Mouse (Mus musculus): ENCODE results near the gene Ankrd34a. TPM values are rescaled to one million over a fixed set of nuclear protein-coding genes. Genes with fewer than 3 reads are reported as not detected.
A peak's percentile ranks its signal among the peaks of the same experiment; 100 is the strongest.

Ankrd34a gene
- polyA plus RNA-seq, 1 experiment, result 5.1 TPM

DNA sequence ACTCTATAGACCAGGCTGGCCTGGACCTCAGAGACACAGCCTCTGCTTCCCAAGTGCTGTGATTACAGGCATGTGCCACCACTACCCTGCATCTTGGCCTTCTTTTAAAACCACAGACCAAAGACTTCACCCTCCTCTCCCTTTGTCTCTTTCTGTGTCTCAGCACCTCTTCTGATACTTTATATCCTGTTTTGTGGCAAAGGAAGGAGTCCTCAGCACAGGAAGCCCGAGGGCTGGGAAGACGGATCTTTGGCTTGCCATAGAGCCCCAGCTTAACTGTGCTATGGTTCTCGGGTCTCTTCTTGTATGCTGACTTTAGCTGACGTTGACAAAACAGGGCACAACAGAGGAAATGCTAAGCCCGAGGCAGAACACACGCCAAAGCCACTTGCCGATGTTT, 25.8 kb upstream of the Ankrd34a start:
- Histone ChIP-seq H3K4me3 (ENCODE audit: insufficient read depth, low read length) (no peak overlapping the region), H3K4me1 (ENCODE audit: control insufficient read depth, insufficient read depth, low read length) (no peaks in the 10 kb centered on the region), H3K27ac (ENCODE audit: insufficient read depth, low read length) (no peak overlapping the region)
- no peak for TF ChIP-seq POLR2A (IDR thresholded peaks at IDR 0.05; ENCODE audit: low read depth, low read length)
- no peak for TF ChIP-seq CTCF (IDR thresholded peaks at IDR 0.05; ENCODE audit: borderline replicate concordance, insufficient read depth, low read length)

GRCm38 (mm10) chr3:96571336-96571735, 25.1 kb upstream of the Ankrd34a start:
- H3K27ac ChIP-seq (ENCODE audit: insufficient read depth, low read length), result no peak overlapping the region
- H3K4me3 ChIP-seq (ENCODE audit: insufficient read depth, low read length), result no peak overlapping the region
- peaks cover 2% of the 10 kb centered on the region for H3K4me1 ChIP-seq (ENCODE audit: control insufficient read depth, insufficient read depth, low read length)
- TF ChIP-seq CTCF (IDR thresholded peaks at IDR 0.05; ENCODE audit: borderline replicate concordance, insufficient read depth, low read length) (no peak), POLR2A (IDR thresholded peaks at IDR 0.05; ENCODE audit: low read depth, low read length) (no peak)

- TF ChIP-seq CTCF (IDR thresholded peaks at IDR 0.05; ENCODE audit: borderline replicate concordance, insufficient read depth, low read length) (no peak), POLR2A (IDR thresholded peaks at IDR 0.05; ENCODE audit: low read depth, low read length) (no peak)
- Histone ChIP-seq H3K27ac (ENCODE audit: insufficient read depth, low read length) (no peak overlapping the region), H3K4me1 (ENCODE audit: control insufficient read depth, insufficient read depth, low read length) (peaks cover 6% of the 10 kb centered on the region), H3K4me3 (ENCODE audit: insufficient read depth, low read length) (no peak overlapping the region)
Measured at GRCm38 (mm10) chr3:96571896-96572698, 24.3 kb upstream of the Ankrd34a start.

- peaks cover 9% of the 10 kb centered on the region for H3K4me1 ChIP-seq (ENCODE audit: control insufficient read depth, insufficient read depth, low read length)
- no peak overlapping the region for H3K27ac ChIP-seq (ENCODE audit: insufficient read depth, low read length)
- TF ChIP-seq CTCF (IDR thresholded peaks at IDR 0.05; ENCODE audit: borderline replicate concordance, insufficient read depth, low read length) (no peak), POLR2A (IDR thresholded peaks at IDR 0.05; ENCODE audit: low read depth, low read length) (no peak)
- H3K4me3 ChIP-seq (ENCODE audit: insufficient read depth, low read length), result no peak overlapping the region
Measured at GRCm38 (mm10) chr3:96573611-96574511, 22.6 kb upstream of the Ankrd34a start.

DNA sequence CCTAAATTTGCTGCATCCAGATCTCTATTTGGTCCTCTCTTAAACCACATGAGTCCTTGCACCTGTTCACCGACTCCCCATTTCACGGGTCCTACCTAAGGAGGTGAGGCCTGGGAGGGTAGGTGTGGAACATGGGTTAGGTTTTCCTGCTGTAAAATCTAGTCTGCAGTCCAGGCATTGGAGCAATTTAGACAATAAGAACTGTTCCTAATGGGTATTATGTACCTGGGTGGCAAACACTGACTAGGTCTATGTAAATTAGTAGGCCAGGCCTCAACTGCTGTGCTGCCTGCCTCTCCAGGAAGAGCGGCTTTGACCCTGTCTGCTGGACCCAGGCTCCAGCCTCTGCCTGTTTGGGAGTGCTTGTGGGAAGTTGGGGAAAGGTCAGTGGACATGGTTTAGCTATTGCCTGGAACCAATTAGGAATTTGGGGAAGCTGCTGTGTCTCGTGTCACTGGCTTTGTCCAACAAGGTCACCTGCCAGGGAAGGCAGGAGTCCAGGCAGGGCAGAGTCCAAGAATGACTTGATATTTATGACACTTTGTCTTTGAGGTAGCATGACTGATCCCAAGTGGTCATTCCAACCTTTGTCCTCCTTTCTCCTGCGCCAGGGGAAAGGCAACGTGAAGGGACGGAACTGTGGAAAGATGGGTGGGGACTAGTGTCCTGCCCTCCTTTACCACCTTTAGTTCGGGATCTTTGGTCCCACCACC, 21.0 kb upstream of the Ankrd34a start:
- Histone ChIP-seq H3K4me3 (ENCODE audit: insufficient read depth, low read length) (no peak overlapping the region), H3K27ac (ENCODE audit: insufficient read depth, low read length) (peak overlapping the region; percentile 97; the same call in 1 of the 2 replicates), H3K4me1 (ENCODE audit: control insufficient read depth, insufficient read depth, low read length) (peaks cover 9% of the 10 kb centered on the region)
- TF ChIP-seq CTCF (IDR thresholded peaks at IDR 0.05; ENCODE audit: borderline replicate concordance, insufficient read depth, low read length), result no peak

- no peak overlapping the region for H3K4me3 ChIP-seq (ENCODE audit: insufficient read depth, low read length)
- TF ChIP-seq POLR2A (IDR thresholded peaks at IDR 0.05; ENCODE audit: low read depth, low read length), result no peak
- TF ChIP-seq CTCF (IDR thresholded peaks at IDR 0.05; ENCODE audit: borderline replicate concordance, insufficient read depth, low read length), result no peak
- peaks cover 9% of the 10 kb centered on the region for H3K4me1 ChIP-seq (ENCODE audit: control insufficient read depth, insufficient read depth, low read length)
- H3K27ac ChIP-seq (ENCODE audit: insufficient read depth, low read length), result peak overlapping the region; percentile 97
Measured at GRCm38 (mm10) chr3:96576005-96576658, 20.3 kb upstream of the Ankrd34a start.

- TF ChIP-seq POLR2A (IDR thresholded peaks at IDR 0.05; ENCODE audit: low read depth, low read length), result no peak; the same call in 1 of the 2 replicates
- TF ChIP-seq CTCF (IDR thresholded peaks at IDR 0.05; ENCODE audit: borderline replicate concordance, insufficient read depth, low read length), result no peak
- no peak within 1 kb of the TSS for H3K4me3 ChIP-seq (ENCODE audit: insufficient read depth, low read length)
- H3K4me1 ChIP-seq (ENCODE audit: control insufficient read depth, insufficient read depth, low read length), result peaks cover 9% of the 10 kb centered on the region
- H3K27ac ChIP-seq (ENCODE audit: insufficient read depth, low read length), result peak within 1 kb of the TSS; percentile 97
Measured at GRCm38 (mm10) chr3:96576690-96577541, 19.5 kb upstream of the Ankrd34a start, which contains the start of gene Gm16253. TSS of gene Gm16253 (plus strand) at chr3:96576984.

DNA sequence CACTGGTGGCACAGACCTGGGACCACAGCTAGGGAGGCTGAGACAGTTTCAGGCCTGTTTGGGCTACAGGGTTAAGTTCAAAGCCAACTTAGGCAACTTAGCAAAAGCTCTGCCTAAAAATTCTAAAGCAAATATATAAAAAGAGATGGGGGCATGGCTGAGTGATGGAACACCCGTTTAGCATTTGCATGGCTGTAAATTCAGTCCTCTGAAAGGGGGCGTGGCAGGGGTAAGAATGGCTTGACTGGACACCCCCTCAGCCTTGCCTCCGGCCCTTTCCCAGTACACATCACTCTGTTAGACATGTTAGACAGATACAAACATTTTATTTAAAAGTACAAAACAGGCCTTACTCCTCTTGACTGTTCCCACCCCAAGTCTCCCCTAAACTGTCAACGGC, 18.9 kb upstream of the Ankrd34a start:
- peak overlapping the region; percentile 97 for H3K27ac ChIP-seq (ENCODE audit: insufficient read depth, low read length)
- no peak overlapping the region for H3K4me3 ChIP-seq (ENCODE audit: insufficient read depth, low read length)
- TF ChIP-seq CTCF (IDR thresholded peaks at IDR 0.05; ENCODE audit: borderline replicate concordance, insufficient read depth, low read length) (no peak), POLR2A (IDR thresholded peaks at IDR 0.05; ENCODE audit: low read depth, low read length) (no peak)
- H3K4me1 ChIP-seq (ENCODE audit: control insufficient read depth, insufficient read depth, low read length), result peaks cover 9% of the 10 kb centered on the region
